Mouse (Mus musculus): Measurements from ENCODE around the gene Fam192a. TPM values are rescaled to one million over a fixed set of nuclear protein-coding genes. Genes with fewer than 3 reads are reported as not detected.

The Fam192a gene
- polyA plus RNA-seq, 1 experiment from 2014 or later = 40.9 TPM

GRCm38 (mm10) chr8:94532525-94532872 is 69.3 kb downstream of the Fam192a start:
- Histone ChIP-seq H3K4me3 (ENCODE audit: low read depth, low read length) (peak overlapping the region; percentile 59), H3K9me3 (ENCODE audit: low read length) (no peaks in the 10 kb centered on the region), H3K27me3 (replicated peaks; ENCODE audit: insufficient read depth, low read length) (no peaks in the 10 kb centered on the region), H3K9ac (replicated peaks; ENCODE audit: low read depth) (peak overlapping the region; percentile 41; the same call in 1 of the 2 replicates), H3K27ac (ENCODE audit: low read length) (no peak overlapping the region), H3K4me2 (replicated peaks; ENCODE audit: low read depth, low read length) (peak overlapping the region; percentile 94), H3K4me1 (ENCODE audit: insufficient read depth, low read depth, low read length) (no peaks in the 10 kb centered on the region), H3K36me3 (ENCODE audit: insufficient read depth, low read length) (no peaks in the 10 kb centered on the region)
- TF ChIP-seq EP300 (IDR thresholded peaks at IDR 0.05) (no peak), CTCF (IDR thresholded peaks at IDR 0.05) (no peak)
- WGBS = 1% methylated on average over 32 of the region's 34 CpGs
- DNase-seq (ENCODE audit: low spot score) (no peak), ATAC-seq (peak; percentile 11; the same call in 1 of the 2 replicates)

- Histone ChIP-seq H3K4me1 (ENCODE audit: insufficient read depth, low read depth, low read length) (no peaks in the 10 kb centered on the region), H3K9me3 (ENCODE audit: low read length) (no peaks in the 10 kb centered on the region), H3K36me3 (ENCODE audit: insufficient read depth, low read length) (no peaks in the 10 kb centered on the region), H3K27ac (ENCODE audit: low read length) (no peak overlapping the region), H3K4me2 (replicated peaks; ENCODE audit: low read depth, low read length) (peak overlapping the region; percentile 94), H3K9ac (replicated peaks; ENCODE audit: low read depth) (no peak overlapping the region), H3K27me3 (replicated peaks; ENCODE audit: insufficient read depth, low read length) (no peaks in the 10 kb centered on the region), H3K4me3 (ENCODE audit: low read depth, low read length) (peak overlapping the region; percentile 59)
- DNase-seq (ENCODE audit: low spot score) (peak; percentile 24), ATAC-seq (no peak)
- TF ChIP-seq CTCF (IDR thresholded peaks at IDR 0.05) (no peak), EP300 (IDR thresholded peaks at IDR 0.05) (no peak)
- WGBS = 9% methylated on average over 8 of the region's 8 CpGs
Measured at GRCm38 (mm10) chr8:94532000-94532399, 69.8 kb downstream of the Fam192a start.

GRCm38 (mm10) chr8:94530643-94531042 is 71.2 kb downstream of the Fam192a start:
- WGBS = 62% methylated on average over 4 of the region's 4 CpGs
- Histone ChIP-seq H3K4me1 (ENCODE audit: insufficient read depth, low read depth, low read length) (no peaks in the 10 kb centered on the region), H3K4me3 (ENCODE audit: low read depth, low read length) (no peak overlapping the region), H3K27ac (ENCODE audit: low read length) (no peak overlapping the region), H3K36me3 (ENCODE audit: insufficient read depth, low read length) (no peaks in the 10 kb centered on the region), H3K9ac (replicated peaks; ENCODE audit: low read depth) (no peak overlapping the region), H3K9me3 (ENCODE audit: low read length) (no peaks in the 10 kb centered on the region), H3K4me2 (replicated peaks; ENCODE audit: low read depth, low read length) (no peak overlapping the region), H3K27me3 (replicated peaks; ENCODE audit: insufficient read depth, low read length) (no peaks in the 10 kb centered on the region)
- TF ChIP-seq EP300 (IDR thresholded peaks at IDR 0.05) (no peak), CTCF (IDR thresholded peaks at IDR 0.05) (no peak)
- peak; percentile 21 for DNase-seq (ENCODE audit: low spot score)
- no peak for ATAC-seq

- Histone ChIP-seq H3K4me1 (ENCODE audit: insufficient read depth, low read depth, low read length) (no peaks in the 10 kb centered on the region), H3K9me3 (ENCODE audit: low read length) (no peaks in the 10 kb centered on the region), H3K36me3 (ENCODE audit: insufficient read depth, low read length) (no peaks in the 10 kb centered on the region), H3K27me3 (replicated peaks; ENCODE audit: insufficient read depth, low read length) (no peaks in the 10 kb centered on the region), H3K4me3 (ENCODE audit: low read depth, low read length) (no peak overlapping the region), H3K9ac (replicated peaks; ENCODE audit: low read depth) (no peak overlapping the region), H3K4me2 (replicated peaks; ENCODE audit: low read depth, low read length) (no peak overlapping the region), H3K27ac (ENCODE audit: low read length) (no peak overlapping the region)
- DNase-seq (ENCODE audit: low spot score) = no peak
- 64% methylated on average over 4 of the region's 4 CpGs for WGBS
- TF ChIP-seq EP300 (IDR thresholded peaks at IDR 0.05) (no peak), CTCF (IDR thresholded peaks at IDR 0.05) (no peak)
- no peak for ATAC-seq
Measured at GRCm38 (mm10) chr8:94529875-94530274, 71.9 kb downstream of the Fam192a start.

- WGBS = 23% methylated on average over 4 of the region's 4 CpGs
- no peak overlapping the region for H3K4me2 ChIP-seq (replicated peaks; ENCODE audit: low read depth, low read length)
- no peaks in the 10 kb centered on the region for H3K36me3 ChIP-seq (ENCODE audit: insufficient read depth, low read length)
- H3K27ac ChIP-seq (ENCODE audit: low read length) = no peak overlapping the region
- DNase-seq (ENCODE audit: low spot score) (peak; percentile 59), ATAC-seq (no peak; the same call in 1 of the 2 replicates)
- no peaks in the 10 kb centered on the region for H3K9me3 ChIP-seq (ENCODE audit: low read length)
- H3K4me3 ChIP-seq (ENCODE audit: low read depth, low read length) = no peak overlapping the region
- H3K4me1 ChIP-seq (ENCODE audit: insufficient read depth, low read depth, low read length) = no peaks in the 10 kb centered on the region
- H3K9ac ChIP-seq (replicated peaks; ENCODE audit: low read depth) = no peak overlapping the region
- TF ChIP-seq CTCF (IDR thresholded peaks at IDR 0.05) = peak; percentile 83
- no peak for TF ChIP-seq EP300 (IDR thresholded peaks at IDR 0.05)
- no peaks in the 10 kb centered on the region for H3K27me3 ChIP-seq (replicated peaks; ENCODE audit: insufficient read depth, low read length)
Measured at GRCm38 (mm10) chr8:94528245-94528644, 73.6 kb downstream of the Fam192a start.

- no peaks in the 10 kb centered on the region for H3K27me3 ChIP-seq (replicated peaks; ENCODE audit: insufficient read depth, low read length)
- H3K4me3 ChIP-seq (ENCODE audit: low read depth, low read length) = no peak overlapping the region
- 76% methylated on average over 7 of the region's 7 CpGs for WGBS
- H3K4me1 ChIP-seq (ENCODE audit: insufficient read depth, low read depth, low read length) = no peaks in the 10 kb centered on the region
- ATAC-seq (no peak), DNase-seq (ENCODE audit: low spot score) (no peak)
- no peak overlapping the region for H3K27ac ChIP-seq (ENCODE audit: low read length)
- H3K36me3 ChIP-seq (ENCODE audit: insufficient read depth, low read length) = no peaks in the 10 kb centered on the region
- no peak overlapping the region for H3K4me2 ChIP-seq (replicated peaks; ENCODE audit: low read depth, low read length)
- H3K9me3 ChIP-seq (ENCODE audit: low read length) = no peaks in the 10 kb centered on the region
- TF ChIP-seq EP300 (IDR thresholded peaks at IDR 0.05) = no peak
- TF ChIP-seq CTCF (IDR thresholded peaks at IDR 0.05) = no peak
- no peak overlapping the region for H3K9ac ChIP-seq (replicated peaks; ENCODE audit: low read depth)
Measured at GRCm38 (mm10) chr8:94527178-94527577, 74.6 kb downstream of the Fam192a start.

GRCm38 (mm10) chr8:94524554-94524953 is 77.2 kb downstream of the Fam192a start:
- WGBS = 67% methylated on average over 9 of the region's 9 CpGs
- TF ChIP-seq CTCF (IDR thresholded peaks at IDR 0.05) (no peak), EP300 (IDR thresholded peaks at IDR 0.05) (no peak)
- DNase-seq (ENCODE audit: low spot score) (no peak), ATAC-seq (no peak)
- no peaks in the 10 kb centered on the region for H3K4me1 ChIP-seq (ENCODE audit: insufficient read depth, low read depth, low read length)
- no peaks in the 10 kb centered on the region for H3K36me3 ChIP-seq (ENCODE audit: insufficient read depth, low read length)
- H3K27ac ChIP-seq (ENCODE audit: low read length) = no peak overlapping the region
- no peak overlapping the region for H3K4me2 ChIP-seq (replicated peaks; ENCODE audit: low read depth, low read length)
- no peak overlapping the region for H3K4me3 ChIP-seq (ENCODE audit: low read depth, low read length)
- no peaks in the 10 kb centered on the region for H3K27me3 ChIP-seq (replicated peaks; ENCODE audit: insufficient read depth, low read length)
- no peak overlapping the region for H3K9ac ChIP-seq (replicated peaks; ENCODE audit: low read depth)
- no peaks in the 10 kb centered on the region for H3K9me3 ChIP-seq (ENCODE audit: low read length)

Other genes starting within 250 kb of the Fam192a start
- gene Herpud1, start 215.6 kb downstream of the Fam192a start, polyA plus RNA-seq (2015; fragmentation: Nextera tagmentation; extraction: Ambion mirVana) = 179 and 217 TPM in 2 replicates
- gene Nlrc5, start 167.6 kb downstream of the Fam192a start, polyA plus RNA-seq (2015; fragmentation: Nextera tagmentation; extraction: Ambion mirVana) = 0.31 and 0.42 TPM in 2 replicates
- gene Cpne2, start 69.0 kb downstream of the Fam192a start, polyA plus RNA-seq (2015; fragmentation: Nextera tagmentation; extraction: Ambion mirVana) = 8.6 and 9.2 TPM in 2 replicates
- gene Rspry1, start 60 bp downstream of the Fam192a start, polyA plus RNA-seq (2015; fragmentation: Nextera tagmentation; extraction: Ambion mirVana) = 19.4 and 21.3 TPM in 2 replicates
- 120 and 135 TPM in 2 replicates for gene Arl2bp, start 64.6 kb upstream of the Fam192a start, polyA plus RNA-seq (2015; fragmentation: Nextera tagmentation; extraction: Ambion mirVana)
- gene Pllp, start 94.3 kb upstream of the Fam192a start, polyA plus RNA-seq (2015; fragmentation: Nextera tagmentation; extraction: Ambion mirVana) = 22.8 and 29.1 TPM in 2 replicates
- 0.45 TPM in 2 replicates for gene Ccl22, start 143.6 kb upstream of the Fam192a start, polyA plus RNA-seq (2015; fragmentation: Nextera tagmentation; extraction: Ambion mirVana)
- 8.3 and 10.7 TPM in 2 replicates for gene Cx3cl1, start 170.0 kb upstream of the Fam192a start, polyA plus RNA-seq (2015; fragmentation: Nextera tagmentation; extraction: Ambion mirVana)
- gene Ccl17, start 208.5 kb upstream of the Fam192a start, polyA plus RNA-seq (2015; fragmentation: Nextera tagmentation; extraction: Ambion mirVana) = 5.7 and 9.1 TPM in 2 replicates
- gene Coq9, start 236.3 kb upstream of the Fam192a start, polyA plus RNA-seq (2015; fragmentation: Nextera tagmentation; extraction: Ambion mirVana) = 47.1 and 51.4 TPM in 2 replicates
- gene Ciapin1, start 236.4 kb upstream of the Fam192a start, polyA plus RNA-seq (2015; fragmentation: Nextera tagmentation; extraction: Ambion mirVana) = 66.7 and 74.5 TPM in 2 replicates

All from lung, postnatal 0 days (tissue).